Mouse (Mus musculus) ES-Bruce4 (cell line): ENCODE measurements around the gene Prkn. TPM values are rescaled to one million over a fixed set of nuclear protein-coding genes. Genes with fewer than 3 reads are reported as not detected.
"Not testable (repeated sequence)": the region's sequence is repeated elsewhere in the genome, so short reads cannot be mapped to it uniquely, and the experiment has no call there.

ENCODE experiments used
- H3K27ac ChIP-seq: 2 replicates; pipeline ENCODE4 v1.5.1; 2012; ENCODE audit warnings: low read length, inconsistent platforms; ENCODE audit not compliant: insufficient read depth
- H3K27me3 ChIP-seq: 2 replicates; pipeline ENCODE4 v1.6.1; 2012; ENCODE audit warnings: mild to moderate bottlenecking, low read length, inconsistent platforms; ENCODE audit not compliant: control insufficient read depth, poor library complexity, insufficient read depth, severe bottlenecking
- H3K36me3 ChIP-seq: 2 replicates; pipeline ENCODE4 v1.6.1; 2012; ENCODE audit warnings: inconsistent platforms, mild to moderate bottlenecking, low read length, moderate library complexity; ENCODE audit not compliant: control insufficient read depth, poor library complexity, insufficient read depth, severe bottlenecking
- H3K4me1 ChIP-seq: one replicate; pipeline ENCODE4 v1.8.1; 2011; ENCODE audit warnings: low read length; ENCODE audit not compliant: control insufficient read depth, insufficient read depth
- H3K4me3 ChIP-seq: 2 replicates; pipeline ENCODE4 v1.5.1; 2011; ENCODE audit warnings: low read depth, mild to moderate bottlenecking, low read length
- H3K9ac ChIP-seq: 2 replicates; pipeline ENCODE4 v1.6.1; 2012; ENCODE audit warnings: low read depth, mild to moderate bottlenecking, inconsistent platforms; ENCODE audit not compliant: poor library complexity, severe bottlenecking
- H3K9me3 ChIP-seq: replicated peaks from 2 replicates; pipeline ENCODE4 v1.6.1; 2012; ENCODE audit warnings: mild to moderate bottlenecking, low read length, inconsistent platforms; ENCODE audit not compliant: control insufficient read depth, poor library complexity, insufficient read depth, severe bottlenecking
- CTCF ChIP-seq: IDR thresholded peaks from one replicate; pipeline ENCODE4 v1.8.1; 2011; ENCODE audit warnings: low read depth, low read length
- EP300 ChIP-seq: IDR thresholded peaks from 2 replicates; pipeline ENCODE4 v1.6.1; 2011; ENCODE audit warnings: low read depth, low read length; ENCODE audit not compliant: insufficient read depth
- POLR2A ChIP-seq: IDR thresholded peaks from one replicate; pipeline ENCODE4 v1.8.1; 2011; ENCODE audit warnings: low read length; ENCODE audit not compliant: insufficient read depth
- polyA plus RNA-seq: library from polyadenylated mRNA; stranded (reverse); fragments of >200 nt; gene quantifications from 2 replicates; pipeline ENCODE4 v1.2.4, GENCODE M21; 2011; ENCODE audit warnings: low read depth; ENCODE audit not compliant: missing spikeins, insufficient read depth, insufficient read length

Gene Prkn
- polyA plus RNA-seq, 1 experiment: 1.5 TPM

DNA sequence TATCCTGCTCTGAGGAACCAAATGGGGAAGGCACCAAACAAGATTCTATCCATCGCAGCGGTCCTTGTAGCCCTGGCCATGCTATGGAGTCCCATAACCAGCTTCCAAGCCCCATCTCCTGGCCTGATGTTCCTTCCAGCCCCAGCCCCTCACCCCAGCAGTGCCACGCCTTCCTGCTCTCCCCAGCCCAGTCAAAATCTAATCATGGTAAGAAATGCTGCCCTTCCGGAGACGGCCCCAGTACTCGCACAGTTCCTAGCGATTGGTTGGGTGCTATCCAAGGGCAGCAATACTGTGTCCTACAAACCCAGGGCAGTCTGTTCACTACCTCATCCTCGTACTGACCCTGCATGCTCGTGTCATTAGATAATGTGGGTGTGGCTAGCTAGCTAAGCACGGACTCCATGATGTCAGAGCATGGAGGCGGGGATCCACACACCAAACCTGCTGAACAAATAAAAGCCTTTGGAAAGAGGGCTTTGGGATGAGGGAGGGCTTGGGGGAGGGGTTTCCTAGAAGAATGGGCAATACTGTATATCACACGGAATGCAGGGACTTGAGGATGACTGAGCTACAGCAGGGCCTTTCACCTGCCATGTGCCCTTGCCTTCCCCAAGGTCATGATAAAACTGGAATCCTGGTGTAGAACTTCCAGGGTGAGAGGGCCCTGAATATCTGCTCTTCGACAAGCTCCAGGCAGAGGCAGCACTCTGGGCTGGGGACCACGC, 1148.1 kb downstream of the Prkn start:
- TF ChIP-seq POLR2A: no peak
- TF ChIP-seq CTCF: no peak
- TF ChIP-seq EP300: no peak
- Histone ChIP-seq H3K9ac (no peak overlapping the region), H3K4me1 (no peaks in the 10 kb centered on the region), H3K36me3 (no peaks in the 10 kb centered on the region), H3K4me3 (no peak overlapping the region), H3K27me3 (no peaks in the 10 kb centered on the region), H3K9me3 (no peaks in the 10 kb centered on the region), H3K27ac (no peak overlapping the region)

- Histone ChIP-seq H3K4me1 (no peaks in the 10 kb centered on the region), H3K4me3 (no peak overlapping the region), H3K9ac (no peak overlapping the region), H3K27ac (no peak overlapping the region), H3K9me3 (no peaks in the 10 kb centered on the region), H3K36me3 (no peaks in the 10 kb centered on the region), H3K27me3 (no peaks in the 10 kb centered on the region)
- TF ChIP-seq CTCF: no peak
- TF ChIP-seq POLR2A: no peak
- TF ChIP-seq EP300: no peak
These were observed 1149.1 kb downstream of the Prkn start for GRCm38 (mm10) chr17:11989296-11989695.

- Histone ChIP-seq H3K4me3 (no peak overlapping the region), H3K27me3 (no peaks in the 10 kb centered on the region), H3K9me3 (no peaks in the 10 kb centered on the region), H3K36me3 (no peaks in the 10 kb centered on the region), H3K9ac (no peak overlapping the region), H3K27ac (no peak overlapping the region), H3K4me1 (no peaks in the 10 kb centered on the region)
- TF ChIP-seq POLR2A (no peak), EP300 (no peak), CTCF (no peak)
These were observed 1150.4 kb downstream of the Prkn start for GRCm38 (mm10) chr17:11990386-11991087.

DNA sequence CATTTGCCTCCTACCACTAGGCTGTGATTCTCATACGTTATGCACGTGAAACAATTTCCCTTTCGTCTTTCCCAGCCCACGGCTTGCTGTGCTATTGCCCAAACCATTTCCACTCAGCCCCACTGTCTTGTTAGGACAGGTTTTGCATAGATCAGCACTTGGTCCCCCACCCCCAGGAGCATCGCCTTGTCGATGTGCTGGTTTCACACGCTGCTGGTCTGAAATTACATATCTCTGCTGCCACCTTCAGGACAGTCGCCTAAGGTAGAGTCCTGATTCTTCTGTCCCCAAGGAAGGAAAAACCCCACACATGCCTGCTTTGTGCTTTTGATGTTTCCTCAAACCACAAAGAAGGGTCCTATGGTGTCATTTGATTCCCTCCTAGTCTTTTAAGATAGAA, 1153.1 kb downstream of the Prkn start:
- H3K36me3 ChIP-seq: no peaks in the 10 kb centered on the region
- H3K9me3 ChIP-seq: no peaks in the 10 kb centered on the region
- TF ChIP-seq CTCF: peak; percentile 47
- TF ChIP-seq POLR2A: no peak
- no peak overlapping the region for H3K9ac ChIP-seq
- no peak overlapping the region for H3K27ac ChIP-seq
- H3K4me3 ChIP-seq: no peak overlapping the region
- H3K27me3 ChIP-seq: no peaks in the 10 kb centered on the region
- no peaks in the 10 kb centered on the region for H3K4me1 ChIP-seq

DNA sequence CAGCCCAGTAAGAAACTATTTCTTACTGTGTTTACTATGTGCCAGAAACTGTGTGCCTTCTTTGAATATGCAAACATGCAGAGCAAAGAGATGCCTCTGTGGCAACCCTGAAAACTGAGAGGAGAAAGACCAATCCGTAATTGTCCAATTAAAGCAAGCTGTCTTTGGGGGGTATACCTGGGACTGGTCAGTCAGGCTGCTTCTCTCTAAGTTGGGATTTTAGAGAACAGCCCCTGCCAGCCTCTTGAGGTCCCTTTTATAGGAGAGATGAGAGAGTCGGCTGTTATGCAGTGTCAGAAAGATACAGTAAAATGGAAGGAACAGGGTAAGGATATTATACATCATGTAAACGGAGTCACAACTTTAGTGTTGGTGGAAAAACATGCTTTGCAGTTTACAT, 1154.1 kb downstream of the Prkn start:
- TF ChIP-seq EP300 (no peak), POLR2A (no peak), CTCF (no peak)
- H3K9me3 ChIP-seq: no peaks in the 10 kb centered on the region
- H3K4me1 ChIP-seq: no peaks in the 10 kb centered on the region
- no peak overlapping the region for H3K4me3 ChIP-seq
- no peaks in the 10 kb centered on the region for H3K27me3 ChIP-seq
- no peak overlapping the region for H3K9ac ChIP-seq
- no peak overlapping the region for H3K27ac ChIP-seq
- no peaks in the 10 kb centered on the region for H3K36me3 ChIP-seq

DNA sequence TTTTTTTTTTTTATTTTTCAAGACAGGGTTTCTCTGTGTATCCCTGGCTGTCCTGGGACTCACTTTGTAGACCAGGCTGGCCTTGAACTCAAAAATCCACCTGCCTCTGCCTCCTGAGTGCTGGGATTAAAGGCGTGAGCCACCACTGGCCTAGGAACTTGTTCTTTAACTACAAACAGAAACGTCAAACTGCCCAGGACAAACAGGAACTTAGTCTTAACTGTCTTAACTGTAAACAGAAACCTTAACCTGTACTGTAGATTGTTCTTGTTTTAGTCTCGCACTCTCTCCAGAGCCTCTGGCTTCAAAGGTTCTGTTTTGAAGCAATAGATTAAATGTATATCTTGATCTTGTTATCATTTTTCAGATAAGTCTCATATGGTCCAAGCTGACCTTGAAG, 1154.6 kb downstream of the Prkn start:
- H3K9ac ChIP-seq, H3K9me3 ChIP-seq, H3K27me3 ChIP-seq, H3K27ac ChIP-seq, H3K4me3 ChIP-seq, H3K36me3 ChIP-seq, H3K4me1 ChIP-seq: not testable (repeated sequence)
